Mouse (Mus musculus) embryonic fibroblast, embryonic 13.5 days (primary cell): ENCODE results near the gene Rgs8.

Experiments
- CTCF ChIP-seq: IDR thresholded peaks from 2 replicates; pipeline ENCODE4 v1.5.1; 2011; ENCODE audit warnings: mild to moderate bottlenecking, control low read depth, low read length, moderate library complexity, borderline replicate concordance; ENCODE audit not compliant: insufficient read depth
- POLR2A ChIP-seq: IDR thresholded peaks from 2 replicates; pipeline ENCODE4 v1.6.1; 2011; ENCODE audit warnings: low read depth, mild to moderate bottlenecking, control low read depth, low read length, moderate library complexity

GRCm38 (mm10) chr1:153747861-153748530, 95.2 kb downstream of the Rgs8 start:
- TF ChIP-seq CTCF (no peak), POLR2A (no peak)
